Mouse (Mus musculus): ENCODE results near the gene Syt7. TPM values are rescaled to one million over a fixed set of nuclear protein-coding genes. Genes with fewer than 3 reads are reported as not detected.

The Syt7 gene
- polyA plus RNA-seq, 1 experiment from 2014 or later = 7.6 TPM

DNA sequence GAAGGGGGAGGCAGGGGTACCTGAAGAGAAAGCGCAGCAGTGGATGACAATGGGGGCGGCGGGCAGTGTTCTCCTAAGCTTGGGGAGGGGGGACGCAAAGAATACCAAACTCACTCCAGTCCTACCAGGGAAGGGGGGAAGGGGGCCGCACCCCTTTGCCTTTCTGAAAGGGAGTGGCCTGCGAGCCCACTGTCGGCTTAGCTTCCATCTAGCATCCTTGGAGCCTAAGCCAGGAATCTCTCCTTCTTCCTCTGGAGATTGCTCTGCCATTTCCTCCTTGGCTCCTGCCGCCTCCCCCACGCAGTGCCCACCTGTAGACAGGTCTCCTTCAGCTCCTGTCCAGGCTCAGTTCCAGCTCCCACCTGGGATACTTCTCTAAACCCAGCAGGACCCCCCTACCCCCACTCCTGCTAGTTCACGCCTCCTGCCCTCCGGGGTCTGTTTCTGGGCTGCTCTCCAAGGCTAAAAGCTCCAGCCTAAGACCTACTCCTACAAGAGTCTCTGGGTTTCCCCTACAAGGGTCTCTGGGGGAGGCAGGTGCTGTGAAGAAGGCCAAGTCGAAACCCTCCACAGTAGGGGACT is 1.3 kb downstream of the Syt7 start:
- Histone ChIP-seq H3K36me3 (no peaks in the 10 kb centered on the region), H3K27me3 (peaks cover 35% of the 10 kb centered on the region), H3K4me1 (peaks cover 32% of the 10 kb centered on the region), H3K9ac (peak overlapping the region; percentile 83), H3K9me3 (replicated peaks) (no peaks in the 10 kb centered on the region), H3K4me2 (replicated peaks) (peak overlapping the region; percentile 79), H3K4me3 (peak overlapping the region; percentile 77), H3K27ac (no peak overlapping the region)
- ATAC-seq (ENCODE audit: low FRiP score) = no peak
- 20% methylated on average over 11 of the region's 12 CpGs for WGBS

GRCm38 (mm10) chr19:10391028-10391427 is 2.1 kb downstream of the Syt7 start:
- Histone ChIP-seq H3K27ac (no peak overlapping the region), H3K4me3 (no peak overlapping the region), H3K9ac (no peak overlapping the region), H3K4me2 (replicated peaks) (peak overlapping the region; percentile 79; the same call in 1 of the 2 replicates), H3K27me3 (peaks cover 35% of the 10 kb centered on the region), H3K36me3 (no peaks in the 10 kb centered on the region), H3K4me1 (peaks cover 33% of the 10 kb centered on the region), H3K9me3 (replicated peaks) (no peaks in the 10 kb centered on the region)
- ATAC-seq (ENCODE audit: low FRiP score) = no peak
- WGBS = 75% methylated on average over 7 of the region's 7 CpGs

GRCm38 (mm10) chr19:10391995-10392394 is 3.1 kb downstream of the Syt7 start:
- Histone ChIP-seq H3K27me3 (peaks cover 35% of the 10 kb centered on the region), H3K9ac (no peak overlapping the region), H3K9me3 (replicated peaks) (no peaks in the 10 kb centered on the region), H3K27ac (no peak overlapping the region), H3K4me2 (replicated peaks) (no peak overlapping the region), H3K4me1 (peaks cover 33% of the 10 kb centered on the region), H3K4me3 (no peak overlapping the region), H3K36me3 (no peaks in the 10 kb centered on the region)
- ATAC-seq (ENCODE audit: low FRiP score) = no peak
- 21% methylated on average over 3 of the region's 3 CpGs for WGBS

DNA sequence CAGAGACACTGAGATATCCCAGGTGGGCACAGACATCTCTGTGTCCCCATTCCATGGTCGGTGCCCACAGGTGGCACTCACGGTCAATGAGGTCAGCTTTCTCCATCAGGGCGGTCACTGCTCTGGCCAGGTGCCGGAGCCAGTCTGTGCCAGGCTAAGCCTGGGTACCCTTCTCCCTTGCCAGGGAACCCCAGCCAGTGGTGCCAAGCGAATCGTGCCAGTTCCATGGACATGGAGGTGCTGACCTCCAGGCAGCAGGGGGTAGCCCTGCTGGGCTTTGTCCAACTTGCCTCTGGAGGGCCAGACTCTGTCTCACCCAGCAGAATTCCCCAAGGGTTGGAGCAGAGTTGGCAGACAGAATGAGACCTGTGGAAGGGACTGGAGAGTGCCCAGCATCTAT is 4.6 kb downstream of the Syt7 start:
- H3K4me2 ChIP-seq (replicated peaks) = no peak overlapping the region
- no peak for ATAC-seq (ENCODE audit: low FRiP score)

GRCm38 (mm10) chr19:10393874-10394500 is 5.1 kb downstream of the Syt7 start:
- ATAC-seq (ENCODE audit: low FRiP score) = no peak
- Histone ChIP-seq H3K9ac (no peak overlapping the region), H3K4me2 (replicated peaks) (no peak overlapping the region), H3K9me3 (replicated peaks) (no peaks in the 10 kb centered on the region), H3K4me3 (no peak overlapping the region), H3K4me1 (peaks cover 33% of the 10 kb centered on the region), H3K27ac (peak overlapping the region; percentile 77; the same call in 1 of the 2 replicates), H3K36me3 (no peaks in the 10 kb centered on the region), H3K27me3 (peaks cover 22% of the 10 kb centered on the region)
- 68% methylated on average over 15 of the region's 15 CpGs for WGBS

More for the DNA sequence above, 4.6 kb downstream of the Syt7 start:
- Histone ChIP-seq H3K4me3 (no peak overlapping the region), H3K36me3 (no peaks in the 10 kb centered on the region), H3K9me3 (replicated peaks) (no peaks in the 10 kb centered on the region), H3K4me1 (peaks cover 36% of the 10 kb centered on the region), H3K9ac (no peak overlapping the region; the same call in 1 of the 2 replicates), H3K27me3 (peaks cover 22% of the 10 kb centered on the region), H3K27ac (no peak overlapping the region)
- WGBS = 92% methylated on average over 6 of the region's 6 CpGs

- peak; percentile 78 for ATAC-seq (ENCODE audit: low FRiP score)
- no peak overlapping the region for H3K4me3 ChIP-seq
- H3K36me3 ChIP-seq = no peaks in the 10 kb centered on the region
- no peak overlapping the region for H3K4me2 ChIP-seq (replicated peaks)
- H3K27me3 ChIP-seq = peaks cover 13% of the 10 kb centered on the region
- H3K9me3 ChIP-seq (replicated peaks) = no peaks in the 10 kb centered on the region
- no peak overlapping the region for H3K9ac ChIP-seq
- WGBS = 12% methylated on average over 8 of the region's 8 CpGs
- H3K27ac ChIP-seq = peak overlapping the region; percentile 77
- peaks cover 24% of the 10 kb centered on the region for H3K4me1 ChIP-seq
These were observed 6.3 kb downstream of the Syt7 start for GRCm38 (mm10) chr19:10395174-10395573.

GRCm38 (mm10) chr19:10396962-10397361 is 8.1 kb downstream of the Syt7 start:
- no peak overlapping the region for H3K4me2 ChIP-seq (replicated peaks)
- no peaks in the 10 kb centered on the region; the same call in 1 of the 2 replicates for H3K27me3 ChIP-seq
- H3K4me3 ChIP-seq = no peak overlapping the region
- WGBS = 75% methylated on average over 2 of the region's 2 CpGs
- H3K9me3 ChIP-seq (replicated peaks) = no peaks in the 10 kb centered on the region
- H3K9ac ChIP-seq = no peak overlapping the region
- H3K4me1 ChIP-seq = peaks cover 22% of the 10 kb centered on the region
- no peaks in the 10 kb centered on the region for H3K36me3 ChIP-seq
- ATAC-seq (ENCODE audit: low FRiP score) = no peak
- no peak overlapping the region for H3K27ac ChIP-seq

GRCm38 (mm10) chr19:10397479-10398153 is 8.7 kb downstream of the Syt7 start:
- Histone ChIP-seq H3K27ac (no peak overlapping the region), H3K4me2 (replicated peaks) (no peak overlapping the region), H3K27me3 (no peaks in the 10 kb centered on the region; the same call in 1 of the 2 replicates), H3K4me1 (peaks cover 22% of the 10 kb centered on the region), H3K9ac (no peak overlapping the region), H3K9me3 (replicated peaks) (no peaks in the 10 kb centered on the region), H3K36me3 (no peaks in the 10 kb centered on the region), H3K4me3 (no peak overlapping the region)
- 51% methylated on average over 8 of the region's 8 CpGs for WGBS
- no peak for ATAC-seq (ENCODE audit: low FRiP score)

GRCm38 (mm10) chr19:10398296-10398695 is 9.4 kb downstream of the Syt7 start:
- no peak for ATAC-seq (ENCODE audit: low FRiP score)
- Histone ChIP-seq H3K9ac (no peak overlapping the region), H3K9me3 (replicated peaks) (no peaks in the 10 kb centered on the region), H3K36me3 (no peaks in the 10 kb centered on the region), H3K4me3 (no peak overlapping the region), H3K27ac (no peak overlapping the region), H3K27me3 (no peaks in the 10 kb centered on the region; the same call in 1 of the 2 replicates), H3K4me1 (peaks cover 21% of the 10 kb centered on the region), H3K4me2 (replicated peaks) (no peak overlapping the region)
- 66% methylated on average over 6 of the region's 6 CpGs for WGBS

- Histone ChIP-seq H3K27ac (no peak overlapping the region), H3K4me2 (replicated peaks) (no peak overlapping the region), H3K4me3 (no peak overlapping the region), H3K9ac (no peak overlapping the region), H3K27me3 (no peaks in the 10 kb centered on the region; the same call in 1 of the 2 replicates), H3K4me1 (peaks cover 9% of the 10 kb centered on the region), H3K36me3 (no peaks in the 10 kb centered on the region), H3K9me3 (replicated peaks) (no peaks in the 10 kb centered on the region)
- ATAC-seq (ENCODE audit: low FRiP score) = no peak
- WGBS = 27% methylated on average over 16 of the region's 16 CpGs
These were observed 14.0 kb downstream of the Syt7 start for GRCm38 (mm10) chr19:10402771-10403494.

DNA sequence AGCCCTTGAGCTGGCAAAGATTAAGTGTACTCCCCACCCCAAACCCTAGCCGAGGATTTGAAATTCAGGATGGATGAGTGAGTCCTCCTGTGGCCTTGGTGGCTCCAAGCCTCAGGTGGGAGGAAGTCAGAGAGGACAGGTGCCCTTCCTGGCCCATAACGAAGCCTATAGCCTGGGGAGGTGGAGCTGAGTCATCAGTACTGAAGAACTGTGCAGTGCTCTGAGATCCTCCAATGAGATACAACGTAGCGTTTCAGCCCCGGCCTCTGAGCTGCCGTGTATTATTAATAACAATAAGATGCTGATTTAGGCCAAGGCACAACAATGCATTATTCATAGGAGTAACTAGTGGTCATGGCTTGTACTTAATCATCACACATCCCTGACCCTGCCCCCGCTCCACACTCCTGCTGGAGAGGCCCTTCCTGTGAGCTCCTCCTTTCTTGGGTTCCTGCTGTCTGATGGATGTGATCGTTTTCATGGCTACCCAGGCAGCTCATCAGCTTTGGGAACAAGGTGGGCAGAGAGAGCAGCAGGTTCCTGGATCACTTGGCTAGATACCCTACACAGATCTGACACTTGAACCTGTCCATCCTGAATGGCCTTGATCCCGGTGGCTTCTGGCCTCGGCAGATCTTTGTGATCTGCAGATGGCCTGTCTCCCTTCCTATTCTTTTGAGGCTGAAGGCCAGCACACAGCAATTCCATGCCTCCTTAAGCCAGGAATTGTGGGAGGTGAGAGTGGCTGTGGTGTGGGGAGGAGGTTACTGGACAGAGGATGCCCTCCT is 14.9 kb downstream of the Syt7 start:
- Histone ChIP-seq H3K4me2 (replicated peaks) (no peak overlapping the region), H3K27ac (no peak overlapping the region), H3K4me1 (peaks cover 6% of the 10 kb centered on the region), H3K36me3 (no peaks in the 10 kb centered on the region), H3K27me3 (no peaks in the 10 kb centered on the region; the same call in 1 of the 2 replicates), H3K4me3 (no peak overlapping the region), H3K9ac (no peak overlapping the region), H3K9me3 (replicated peaks) (no peaks in the 10 kb centered on the region)
- 0 out of 2 replicates have a peak, but pooled peaks have one; percentile 21 for ATAC-seq (ENCODE audit: low FRiP score)
- WGBS = 53% methylated on average over 10 of the region's 10 CpGs
